Mouse (Mus musculus) forebrain, embryonic 14.5 days (tissue): ENCODE measurements around the gene Clint1. TPM values are rescaled to one million over a fixed set of nuclear protein-coding genes. Genes with fewer than 3 reads are reported as not detected.
A peak's percentile ranks its signal among the peaks of the same experiment; 100 is the strongest.

ENCODE experiments used
- ATAC-seq: fragments of 200-750 bp; cut with Nextera tagmentation; 2 replicates; pipeline ENCODE4 v1.8.0; 2017; ENCODE audit warnings: mild to moderate bottlenecking, moderate library complexity
- DNase-seq: peaks from one replicate; pipeline ENCODE4 v3.0.0-alpha.2; 2015; ENCODE audit warnings: low spot score
- H3K27ac ChIP-seq: fragments of 300-500 bp; sonication (generic); 2 replicates; pipeline ENCODE4 v1.5.1; 2014; ENCODE audit warnings: low read depth, mild to moderate bottlenecking, control low read depth, low read length, moderate library complexity
- H3K27me3 ChIP-seq: fragments of 300-500 bp; sonication (generic); replicated peaks from 2 replicates; pipeline ENCODE4 v1.6.1; 2014; ENCODE audit warnings: low read length, control low read depth, mixed read lengths; ENCODE audit not compliant: control insufficient read depth, insufficient read depth
- H3K36me3 ChIP-seq: fragments of 300-500 bp; sonication (generic); 2 replicates; pipeline ENCODE4 v1.6.1; 2014; ENCODE audit warnings: low read length, control low read depth; ENCODE audit not compliant: control insufficient read depth, insufficient read depth
- H3K4me1 ChIP-seq: fragments of 300-500 bp; sonication (generic); 2 replicates; pipeline ENCODE4 v1.6.1; 2014; ENCODE audit warnings: antibody characterized with exemption, low read length, control low read depth; ENCODE audit not compliant: control insufficient read depth, insufficient read depth
- H3K4me2 ChIP-seq: fragments of 300-500 bp; sonication (generic); 2 replicates; pipeline ENCODE4 v1.6.1; 2014; ENCODE audit warnings: mild to moderate bottlenecking, control low read depth, low read length
- H3K4me3 ChIP-seq: fragments of 300-500 bp; sonication (generic); 2 replicates; pipeline ENCODE4 v1.5.1; 2014; ENCODE audit warnings: low read depth, low read length, control low read depth
- H3K9ac ChIP-seq: fragments of 300-500 bp; sonication (generic); 2 replicates; pipeline ENCODE4 v1.6.1; 2014; ENCODE audit warnings: mild to moderate bottlenecking, low read length, control low read depth, moderate library complexity
- H3K9me3 ChIP-seq: fragments of 300-500 bp; sonication (generic); replicated peaks from 2 replicates; pipeline ENCODE4 v1.6.1; 2016; ENCODE audit warnings: low read length, control low read depth, mixed read lengths; ENCODE audit not compliant: control insufficient read depth
- WGBS: fragments of 180-500 bp; shearing (Covaris S2); extraction: QIAGEN DNeasy Blood & Tissue Kit; methylation state at CpG from one replicate; pipeline ENCODE4 v1.1.7; 2014; 5-methylcytosine and 5-hydroxymethylcytosine counted together
- polyA plus RNA-seq: library from polyadenylated mRNA; unstranded; fragments of >200 nt; fragmentation: Nextera tagmentation; extraction: Ambion mirVana; gene quantifications from 2 replicates; pipeline ENCODE4 v1.2.1, GENCODE M21; 2014

The Clint1 gene
- polyA plus RNA-seq, 1 experiment from 2014 or later = 38.4 TPM

DNA sequence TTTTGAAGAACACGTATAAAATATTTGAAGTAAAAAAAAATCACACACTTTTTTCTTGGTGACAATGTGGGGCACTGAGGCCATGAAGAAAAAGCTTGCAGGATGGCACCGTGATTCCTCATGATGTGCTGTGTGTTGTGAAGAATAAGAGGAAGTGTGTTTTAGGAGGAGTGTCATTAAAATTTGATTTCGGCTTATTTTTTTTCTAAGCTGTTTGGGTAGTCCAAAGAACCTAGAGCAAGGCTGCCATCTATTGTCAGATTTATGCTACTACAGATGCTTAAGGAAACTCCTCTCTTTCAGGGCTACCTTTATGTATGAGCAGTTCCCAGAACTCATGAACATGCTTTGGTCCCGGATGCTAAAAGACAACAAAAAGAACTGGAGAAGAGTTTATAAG lies 32.2 kb downstream of the Clint1 start:
- no peaks in the 10 kb centered on the region for H3K9me3 ChIP-seq
- DNase-seq = peak; percentile 82
- H3K4me3 ChIP-seq = no peak overlapping the region
- H3K9ac ChIP-seq = no peak overlapping the region
- H3K27me3 ChIP-seq = no peaks in the 10 kb centered on the region
- 43% methylated on average over 4 of the region's 4 CpGs for WGBS
- H3K4me2 ChIP-seq = no peak overlapping the region
- H3K27ac ChIP-seq = no peak overlapping the region
- ATAC-seq = no peak
- H3K36me3 ChIP-seq = peaks cover 31% of the 10 kb centered on the region
- H3K4me1 ChIP-seq = peaks cover 10% of the 10 kb centered on the region

- Histone ChIP-seq H3K4me2 (no peak overlapping the region), H3K9ac (no peak overlapping the region), H3K27ac (no peak overlapping the region), H3K9me3 (no peaks in the 10 kb centered on the region), H3K36me3 (peaks cover 48% of the 10 kb centered on the region), H3K27me3 (no peaks in the 10 kb centered on the region), H3K4me1 (peaks cover 10% of the 10 kb centered on the region), H3K4me3 (no peak overlapping the region)
- DNase-seq (no peak), ATAC-seq (no peak)
- 63% methylated on average over 5 of the region's 5 CpGs for WGBS
Observed at GRCm38 (mm10) chr11:45885606-45886230, 33.9 kb downstream of the Clint1 start.

DNA sequence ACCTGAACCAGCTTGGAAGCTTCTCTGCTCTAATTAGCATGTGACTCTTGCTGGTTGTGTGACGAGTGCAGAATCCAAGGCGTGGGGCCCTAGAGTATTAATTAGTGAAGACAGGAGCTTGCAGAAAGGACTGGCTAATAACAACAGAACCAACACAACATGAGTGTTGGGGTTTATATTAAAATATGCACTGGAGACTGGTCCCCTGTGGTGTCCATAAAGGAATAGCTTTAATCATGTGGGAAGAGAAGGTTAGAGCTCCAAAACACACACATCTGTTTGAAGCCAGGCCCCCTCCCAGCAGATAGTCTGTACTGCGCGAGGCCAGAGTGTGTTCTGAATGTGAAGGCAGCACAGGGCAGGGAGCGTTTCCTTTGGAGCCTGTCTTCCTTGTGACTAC lies 34.7 kb downstream of the Clint1 start:
- peak; percentile 29; the same call in 1 of the 2 replicates for ATAC-seq
- H3K27ac ChIP-seq = no peak overlapping the region
- peaks cover 55% of the 10 kb centered on the region for H3K36me3 ChIP-seq
- H3K9ac ChIP-seq = no peak overlapping the region; the same call in 1 of the 2 replicates
- H3K4me3 ChIP-seq = no peak overlapping the region
- no peaks in the 10 kb centered on the region for H3K9me3 ChIP-seq
- H3K4me1 ChIP-seq = peaks cover 7% of the 10 kb centered on the region
- 34% methylated on average over 5 of the region's 5 CpGs for WGBS
- no peak overlapping the region for H3K4me2 ChIP-seq
- no peaks in the 10 kb centered on the region for H3K27me3 ChIP-seq
- DNase-seq = peak; percentile 32

DNA sequence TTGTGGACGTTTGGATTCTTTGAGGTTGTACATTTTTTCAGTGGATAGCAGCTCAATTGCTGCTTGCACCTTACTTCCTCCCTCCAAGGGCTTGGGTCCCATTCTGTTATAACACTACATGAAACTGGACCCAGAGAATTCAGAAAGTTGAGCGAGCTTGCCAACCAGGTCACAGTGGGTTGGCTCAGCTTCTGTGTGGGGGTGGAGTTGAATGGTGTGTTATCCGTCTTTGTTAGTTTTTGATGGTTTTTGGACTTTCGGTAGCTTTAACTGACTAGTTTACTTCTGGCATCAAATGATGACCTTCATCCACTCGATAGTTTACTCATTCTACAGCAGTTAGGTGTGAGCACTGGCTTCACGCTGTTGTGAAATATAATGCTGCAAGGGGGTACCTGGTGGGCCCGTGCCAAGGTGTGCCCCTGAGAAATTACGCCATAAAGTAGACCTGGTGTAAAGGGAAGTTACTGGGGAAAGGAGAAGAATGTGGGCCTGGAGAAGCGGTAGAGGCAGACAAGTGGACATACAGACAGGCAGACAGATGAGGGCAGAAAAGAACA lies 36.7 kb downstream of the Clint1 start:
- no peak overlapping the region for H3K4me2 ChIP-seq
- no peak overlapping the region for H3K4me3 ChIP-seq
- 88% methylated on average over 9 of the region's 9 CpGs for WGBS
- DNase-seq = no peak
- no peaks in the 10 kb centered on the region for H3K9me3 ChIP-seq
- H3K27me3 ChIP-seq = no peaks in the 10 kb centered on the region
- no peak overlapping the region for H3K27ac ChIP-seq
- ATAC-seq = no peak
- peaks cover 3% of the 10 kb centered on the region for H3K4me1 ChIP-seq
- peaks cover 75% of the 10 kb centered on the region for H3K36me3 ChIP-seq
- H3K9ac ChIP-seq = no peak overlapping the region

GRCm38 (mm10) chr11:45889981-45890380 lies 38.1 kb downstream of the Clint1 start:
- WGBS = 77% methylated on average over 3 of the region's 3 CpGs
- Histone ChIP-seq H3K36me3 (peaks cover 85% of the 10 kb centered on the region), H3K27ac (no peak overlapping the region), H3K9me3 (no peaks in the 10 kb centered on the region), H3K27me3 (no peaks in the 10 kb centered on the region), H3K4me3 (no peak overlapping the region), H3K4me1 (no peaks in the 10 kb centered on the region; the same call in 1 of the 2 replicates), H3K9ac (no peak overlapping the region), H3K4me2 (no peak overlapping the region)
- DNase-seq (no peak), ATAC-seq (no peak)

DNA sequence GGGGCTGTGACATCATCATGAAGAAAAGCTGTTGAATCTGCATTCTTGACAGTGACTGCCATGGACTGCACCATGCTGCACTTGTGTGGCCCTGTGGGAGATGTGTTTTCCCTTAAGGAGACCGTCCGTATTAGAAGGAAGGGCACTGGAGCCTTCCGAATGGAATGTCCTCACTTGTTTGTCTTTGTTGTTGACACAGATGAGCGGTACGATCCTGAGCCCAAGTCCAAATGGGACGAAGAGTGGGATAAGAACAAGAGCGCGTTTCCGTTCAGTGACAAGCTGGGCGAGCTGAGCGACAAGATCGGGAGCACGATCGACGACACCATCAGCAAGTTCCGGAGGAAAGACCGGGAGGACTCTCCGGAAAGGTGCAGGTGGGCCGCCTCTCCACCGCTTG lies 38.6 kb downstream of the Clint1 start:
- H3K4me3 ChIP-seq = no peak overlapping the region
- H3K27ac ChIP-seq = no peak overlapping the region
- H3K4me1 ChIP-seq = no peaks in the 10 kb centered on the region; the same call in 1 of the 2 replicates
- DNase-seq (no peak), ATAC-seq (no peak)
- H3K36me3 ChIP-seq = peaks cover 87% of the 10 kb centered on the region
- H3K4me2 ChIP-seq = no peak overlapping the region
- H3K9me3 ChIP-seq = no peaks in the 10 kb centered on the region
- H3K27me3 ChIP-seq = no peaks in the 10 kb centered on the region
- H3K9ac ChIP-seq = no peak overlapping the region
- 91% methylated on average over 20 of the region's 20 CpGs for WGBS

GRCm38 (mm10) chr11:45892861-45893360 lies 41.1 kb downstream of the Clint1 start:
- H3K27ac ChIP-seq = no peak overlapping the region
- H3K9me3 ChIP-seq = no peaks in the 10 kb centered on the region
- DNase-seq (no peak), ATAC-seq (no peak)
- no peak overlapping the region for H3K9ac ChIP-seq
- H3K4me2 ChIP-seq = no peak overlapping the region
- H3K4me1 ChIP-seq = no peaks in the 10 kb centered on the region
- H3K27me3 ChIP-seq = no peaks in the 10 kb centered on the region
- peaks cover 82% of the 10 kb centered on the region for H3K36me3 ChIP-seq
- 97% methylated on average over 5 of the region's 5 CpGs for WGBS
- no peak overlapping the region for H3K4me3 ChIP-seq

- DNase-seq (no peak), ATAC-seq (no peak)
- Histone ChIP-seq H3K4me2 (no peak overlapping the region), H3K27me3 (no peaks in the 10 kb centered on the region), H3K9ac (no peak overlapping the region), H3K4me3 (no peak overlapping the region), H3K4me1 (no peaks in the 10 kb centered on the region), H3K27ac (no peak overlapping the region), H3K9me3 (no peaks in the 10 kb centered on the region), H3K36me3 (peaks cover 46% of the 10 kb centered on the region)
- WGBS = 88% methylated on average over 2 of the region's 2 CpGs
Observed at GRCm38 (mm10) chr11:45897392-45897791, 45.5 kb downstream of the Clint1 start.

GRCm38 (mm10) chr11:45900233-45901015 lies 48.6 kb downstream of the Clint1 start:
- H3K4me3 ChIP-seq = no peak overlapping the region
- no peak overlapping the region for H3K27ac ChIP-seq
- H3K4me2 ChIP-seq = no peak overlapping the region
- peaks cover 21% of the 10 kb centered on the region for H3K36me3 ChIP-seq
- H3K9ac ChIP-seq = no peak overlapping the region
- no peaks in the 10 kb centered on the region for H3K9me3 ChIP-seq
- WGBS = 68% methylated on average over 11 of the region's 11 CpGs
- H3K27me3 ChIP-seq = no peaks in the 10 kb centered on the region
- no peaks in the 10 kb centered on the region for H3K4me1 ChIP-seq
- no peak for DNase-seq
- no peak for ATAC-seq
